Mouse (Mus musculus) stomach, postnatal 0 days (tissue): ENCODE measurements at regions not wholly inside any gene's neighbourhood (a gene's known extent, or its start where the extent isn't known, plus 50 kb on each side); places are given as distances from the start of the nearest gene placed in this dataset.

Source experiments
- ATAC-seq: fragments of 200-750 bp; cut with Nextera tagmentation; 2 replicates; pipeline ENCODE4 v1.8.0; 2017; ENCODE audit not compliant: low FRiP score, low TSS enrichment
- DNase-seq: peaks from one replicate; pipeline ENCODE4 v3.0.0-alpha.2; 2016; ENCODE audit warnings: low spot score
- H3K27ac ChIP-seq: fragments of 300-500 bp; sonication (generic); replicated peaks from 2 replicates; pipeline ENCODE4 v1.5.1; 2014; ENCODE audit warnings: mild to moderate bottlenecking, control low read depth
- H3K27me3 ChIP-seq: fragments of 300-500 bp; sonication (generic); 2 replicates; pipeline ENCODE4 v1.6.1; 2014; ENCODE audit warnings: low read length; ENCODE audit not compliant: control insufficient read depth, insufficient read depth
- H3K36me3 ChIP-seq: fragments of 300-500 bp; sonication (generic); 2 replicates; pipeline ENCODE4 v1.6.1; 2014; ENCODE audit warnings: low read length, mixed read lengths; ENCODE audit not compliant: control insufficient read depth, insufficient read depth
- H3K4me1 ChIP-seq: fragments of 300-500 bp; sonication (generic); replicated peaks from 2 replicates; pipeline ENCODE4 v1.6.1; 2014; ENCODE audit warnings: antibody characterized with exemption; ENCODE audit not compliant: control insufficient read depth, insufficient read depth
- H3K4me2 ChIP-seq: fragments of 300-500 bp; sonication (generic); replicated peaks from 2 replicates; pipeline ENCODE4 v1.6.1; 2014; ENCODE audit warnings: low read depth, mild to moderate bottlenecking, control low read depth, moderate library complexity
- H3K4me3 ChIP-seq: fragments of 300-500 bp; sonication (generic); 2 replicates; pipeline ENCODE4 v1.5.1; 2014; ENCODE audit warnings: low read depth, low read length, control low read depth
- H3K9ac ChIP-seq: fragments of 300-500 bp; sonication (generic); 2 replicates; pipeline ENCODE4 v1.6.1; 2014; ENCODE audit warnings: mild to moderate bottlenecking, low read length, control low read depth, mixed read lengths
- H3K9me3 ChIP-seq: fragments of 300-500 bp; sonication (generic); 2 replicates; pipeline ENCODE4 v1.6.1; 2016; ENCODE audit warnings: low read length; ENCODE audit not compliant: control insufficient read depth
- CTCF ChIP-seq: IDR thresholded peaks from 2 replicates; pipeline ENCODE4 v1.5.1; 2016; ENCODE audit warnings: antibody characterized with exemption, low read depth, mild to moderate bottlenecking, moderate library complexity
- EP300 ChIP-seq: optimal IDR thresholded peaks from 2 replicates; pipeline ENCODE3; 2016; ENCODE audit warnings: antibody characterized with exemption
- WGBS: fragments of 180-500 bp; shearing (Covaris S2); extraction: QIAGEN DNeasy Blood & Tissue Kit; methylation state at CpG from one replicate; pipeline ENCODE4 v1.1.7; 2014; 5-methylcytosine and 5-hydroxymethylcytosine counted together

GRCm38 (mm10) chr13:97587088-97587487 lies 173.3 kb downstream of the Gm10260 start:
- TF ChIP-seq EP300 (no peak), CTCF (peak; percentile 47)
- DNase-seq (no peak), ATAC-seq (peak; percentile 47; the same call in 1 of the 2 replicates)
- no peaks in the 10 kb centered on the region for H3K9me3 ChIP-seq
- no peaks in the 10 kb centered on the region for H3K27me3 ChIP-seq
- no peak overlapping the region for H3K9ac ChIP-seq
- no peak overlapping the region for H3K4me3 ChIP-seq
- WGBS: 88% methylated on average over 1 of the region's 1 CpGs
- H3K36me3 ChIP-seq: no peaks in the 10 kb centered on the region
- no peaks in the 10 kb centered on the region for H3K4me1 ChIP-seq
- no peak overlapping the region for H3K4me2 ChIP-seq
- H3K27ac ChIP-seq: no peak overlapping the region

- WGBS: 71% methylated on average over 4 of the region's 4 CpGs
These were observed 176.4 kb downstream of the Gm10260 start for GRCm38 (mm10) chr13:97584045-97584444.

GRCm38 (mm10) chr13:97581380-97581779 lies 179.1 kb downstream of the Gm10260 start:
- no peak overlapping the region for H3K4me2 ChIP-seq
- WGBS: 58% methylated on average over 4 of the region's 4 CpGs
- H3K4me3 ChIP-seq: no peak overlapping the region
- TF ChIP-seq EP300: no peak
- TF ChIP-seq CTCF: no peak
- H3K36me3 ChIP-seq: no peaks in the 10 kb centered on the region
- no peak overlapping the region for H3K9ac ChIP-seq
- DNase-seq (no peak), ATAC-seq (no peak)
- no peak overlapping the region for H3K27ac ChIP-seq
- no peaks in the 10 kb centered on the region; the same call in none of the 2 replicates for H3K4me1 ChIP-seq
- no peaks in the 10 kb centered on the region for H3K27me3 ChIP-seq
- H3K9me3 ChIP-seq: no peaks in the 10 kb centered on the region

More at GRCm38 (mm10) chr13:97584045-97584444, 176.4 kb downstream of the Gm10260 start:
- Histone ChIP-seq H3K27me3 (no peaks in the 10 kb centered on the region), H3K27ac (no peak overlapping the region), H3K36me3 (no peaks in the 10 kb centered on the region), H3K4me1 (no peaks in the 10 kb centered on the region; the same call in 1 of the 2 replicates), H3K4me2 (no peak overlapping the region), H3K4me3 (no peak overlapping the region), H3K9ac (no peak overlapping the region), H3K9me3 (no peaks in the 10 kb centered on the region)
- ATAC-seq (no peak), DNase-seq (no peak)
- TF ChIP-seq EP300 (no peak), CTCF (no peak)

GRCm38 (mm10) chr13:97580241-97580874 lies 180.1 kb downstream of the Gm10260 start:
- DNase-seq: no peak
- ATAC-seq: no peak; the same call in 1 of the 2 replicates
- H3K36me3 ChIP-seq: no peaks in the 10 kb centered on the region
- H3K9ac ChIP-seq: no peak overlapping the region
- H3K9me3 ChIP-seq: no peaks in the 10 kb centered on the region
- no peak overlapping the region for H3K4me3 ChIP-seq
- no peak overlapping the region for H3K4me2 ChIP-seq
- no peaks in the 10 kb centered on the region; the same call in none of the 2 replicates for H3K4me1 ChIP-seq
- 43% methylated on average over 3 of the region's 3 CpGs for WGBS
- H3K27me3 ChIP-seq: no peaks in the 10 kb centered on the region
- TF ChIP-seq CTCF (no peak), EP300 (no peak)
- 0 out of 2 replicates have a peak overlapping the region, but pooled peaks have one; percentile 9 for H3K27ac ChIP-seq

GRCm38 (mm10) chr13:97578595-97578994 lies 181.8 kb downstream of the Gm10260 start:
- no peak overlapping the region for H3K4me2 ChIP-seq
- no peak for TF ChIP-seq EP300
- TF ChIP-seq CTCF: no peak
- no peak overlapping the region for H3K9ac ChIP-seq
- H3K4me3 ChIP-seq: no peak overlapping the region
- ATAC-seq (no peak), DNase-seq (peak; percentile 56)
- 39% methylated on average over 5 of the region's 5 CpGs for WGBS
- H3K9me3 ChIP-seq: no peaks in the 10 kb centered on the region
- H3K27ac ChIP-seq: no peak overlapping the region
- no peaks in the 10 kb centered on the region for H3K27me3 ChIP-seq
- H3K36me3 ChIP-seq: no peaks in the 10 kb centered on the region
- H3K4me1 ChIP-seq: no peaks in the 10 kb centered on the region; the same call in none of the 2 replicates

- H3K4me2 ChIP-seq: no peak overlapping the region
- 48% methylated on average over 9 of the region's 9 CpGs for WGBS
- peak; percentile 72; the same call in 1 of the 2 replicates for ATAC-seq
These were observed 183.2 kb downstream of the Gm10260 start for GRCm38 (mm10) chr13:97577081-97577785.

More at GRCm38 (mm10) chr13:97577081-97577785, 183.2 kb downstream of the Gm10260 start:
- no peaks in the 10 kb centered on the region for H3K9me3 ChIP-seq
- no peak for TF ChIP-seq CTCF
- no peak for TF ChIP-seq EP300
- no peaks in the 10 kb centered on the region for H3K36me3 ChIP-seq
- H3K27me3 ChIP-seq: no peaks in the 10 kb centered on the region
- no peak overlapping the region for H3K9ac ChIP-seq
- H3K4me1 ChIP-seq: no peaks in the 10 kb centered on the region; the same call in none of the 2 replicates
- H3K4me3 ChIP-seq: no peak overlapping the region
- DNase-seq: no peak
- no peak overlapping the region for H3K27ac ChIP-seq
